Mouse (Mus musculus): ENCODE data around the gene Dab2ip. TPM values are rescaled to one million over a fixed set of nuclear protein-coding genes. Genes with fewer than 3 reads are reported as not detected.

The Dab2ip gene
- polyA plus RNA-seq, 1 experiment = 46.9 TPM

DNA sequence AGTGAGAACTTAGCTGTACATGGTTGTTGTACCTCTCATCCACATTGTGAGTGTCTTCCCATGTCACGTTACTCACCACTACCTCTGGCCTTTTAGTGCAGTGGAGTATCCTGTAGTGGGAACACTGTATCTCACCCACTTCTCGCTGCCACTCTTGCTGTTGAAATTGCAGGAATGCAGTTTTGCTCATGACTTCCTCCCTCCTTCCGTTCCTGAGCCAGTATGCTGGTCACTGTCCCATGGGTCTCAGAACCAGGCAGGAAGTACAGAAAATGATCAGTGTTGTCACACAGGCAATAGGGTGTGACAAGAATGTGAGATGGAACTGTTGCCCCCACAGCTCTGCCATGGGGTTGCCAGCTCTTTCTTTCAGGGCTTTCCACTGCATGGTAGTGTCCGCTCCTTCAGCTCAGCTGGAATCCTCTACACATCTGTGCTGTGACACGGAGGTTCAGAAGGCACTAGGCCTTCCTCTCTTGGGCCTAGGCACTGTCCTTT, 160.0 kb downstream of the Dab2ip start:
- no peak overlapping the region for H3ac ChIP-seq (ENCODE audit: control insufficient read depth, insufficient read length)
- H3K36me3 ChIP-seq (ENCODE audit: control insufficient read depth, insufficient read depth) = peaks cover 13% of the 10 kb centered on the region
- no peak overlapping the region for H3K4me2 ChIP-seq (ENCODE audit: low read depth)
- no peak overlapping the region for H3K4me3 ChIP-seq
- TF ChIP-seq USF1 (IDR thresholded peaks at IDR 0.05; ENCODE audit: low read depth) (no peak), MYOG (IDR thresholded peaks at IDR 0.05; ENCODE audit: control insufficient read depth in 1 of 3, insufficient read depth in 1 of 3, insufficient read length in 2 of 3, low read depth in 2 of 3) (no peak), POLR2A (IDR thresholded peaks at IDR 0.05; ENCODE audit: insufficient read length, low read depth) (no peak)
- no peaks in the 10 kb centered on the region for H3K27me3 ChIP-seq (ENCODE audit: control insufficient read depth, insufficient read depth, insufficient read length)
- H3K79me2 ChIP-seq (ENCODE audit: control insufficient read depth, insufficient read depth) = no peaks in the 10 kb centered on the region

DNA sequence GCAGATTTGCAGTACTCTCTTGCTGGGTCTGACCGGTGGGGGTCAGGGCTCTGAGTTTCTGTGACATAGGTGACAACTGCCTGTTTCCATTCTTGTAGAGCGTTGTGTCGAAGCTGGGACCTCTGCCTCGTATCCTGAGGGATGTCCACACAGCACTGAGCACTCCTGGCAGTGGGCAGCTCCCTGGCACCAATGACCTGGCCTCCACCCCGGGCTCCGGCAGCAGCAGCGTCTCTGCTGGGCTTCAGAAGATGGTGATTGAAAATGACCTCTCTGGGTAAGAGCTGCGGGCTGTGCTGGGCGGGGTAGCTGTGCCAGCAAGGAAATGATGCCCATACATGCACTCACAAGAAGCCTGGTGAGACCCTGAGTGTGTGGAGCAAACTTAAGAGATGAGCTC, 160.6 kb downstream of the Dab2ip start:
- H3K36me3 ChIP-seq (ENCODE audit: control insufficient read depth, insufficient read depth) = peaks cover 13% of the 10 kb centered on the region
- H3ac ChIP-seq (ENCODE audit: control insufficient read depth, insufficient read length) = no peak overlapping the region
- TF ChIP-seq MYOG (IDR thresholded peaks at IDR 0.05; ENCODE audit: control insufficient read depth in 1 of 3, insufficient read depth in 1 of 3, insufficient read length in 2 of 3, low read depth in 2 of 3) (no peak), SRF (IDR thresholded peaks at IDR 0.05; ENCODE audit: control insufficient read depth, insufficient read length, low read depth) (no peak), REST (IDR thresholded peaks at IDR 0.05; ENCODE audit: insufficient read depth, insufficient read length) (no peak), POLR2A (IDR thresholded peaks at IDR 0.05; ENCODE audit: insufficient read length, low read depth) (no peak), TCF3 (IDR thresholded peaks at IDR 0.05; ENCODE audit: insufficient read length, low read depth) (no peak)
- H3K4me2 ChIP-seq (ENCODE audit: low read depth) = no peak overlapping the region
- no peaks in the 10 kb centered on the region for H3K27me3 ChIP-seq (ENCODE audit: control insufficient read depth, insufficient read depth, insufficient read length)
- no peak overlapping the region for H3K4me3 ChIP-seq
- H3K79me2 ChIP-seq (ENCODE audit: control insufficient read depth, insufficient read depth) = no peaks in the 10 kb centered on the region

DNA sequence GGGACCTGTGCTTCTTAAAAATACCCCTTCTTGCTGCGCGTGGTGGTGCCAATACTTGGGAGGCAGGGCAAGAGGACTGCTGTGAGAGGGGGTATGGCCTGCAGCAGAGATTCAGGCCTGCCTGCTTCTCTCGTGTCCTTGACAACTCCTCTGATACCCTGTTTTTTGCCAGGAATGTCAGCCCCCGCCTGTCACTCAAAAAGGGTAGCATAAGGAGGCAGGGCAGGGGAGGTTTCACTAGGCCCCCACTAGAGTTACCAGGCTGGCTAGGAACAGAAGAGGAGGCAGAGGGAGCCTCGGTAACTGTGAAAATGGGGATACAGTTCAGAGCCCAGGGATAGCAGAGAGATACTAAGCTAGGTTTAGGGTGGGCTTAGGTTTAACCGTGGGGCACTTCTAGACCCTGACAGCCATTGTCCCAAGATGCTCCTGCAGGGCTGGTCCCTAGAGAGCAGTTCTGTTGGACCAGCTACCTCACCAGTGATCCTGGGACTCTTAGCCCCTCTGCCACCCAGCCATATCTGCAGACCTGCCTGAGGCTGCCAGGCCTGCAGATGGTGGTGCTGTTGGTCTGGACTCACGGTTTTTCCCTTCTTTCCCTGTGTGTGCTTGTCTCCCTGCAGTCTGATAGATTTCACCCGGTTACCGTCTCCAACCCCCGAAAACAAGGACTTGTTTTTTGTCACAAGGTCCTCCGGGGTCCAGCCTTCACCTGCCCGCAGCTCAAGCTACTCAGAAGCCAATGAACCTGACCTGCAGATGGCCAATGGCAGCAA, 161.4 kb downstream of the Dab2ip start:
- Histone ChIP-seq H3K27me3 (ENCODE audit: control insufficient read depth, insufficient read depth, insufficient read length) (no peaks in the 10 kb centered on the region), H3K36me3 (ENCODE audit: control insufficient read depth, insufficient read depth) (peaks cover 13% of the 10 kb centered on the region), H3ac (ENCODE audit: control insufficient read depth, insufficient read length) (no peak overlapping the region), H3K4me2 (ENCODE audit: low read depth) (no peak overlapping the region), H3K4me3 (no peak overlapping the region), H3K79me2 (ENCODE audit: control insufficient read depth, insufficient read depth) (no peaks in the 10 kb centered on the region)
- TF ChIP-seq E2F4 (IDR thresholded peaks at IDR 0.05; ENCODE audit: insufficient read depth) = no peak
- TF ChIP-seq POLR2AphosphoS2 (IDR thresholded peaks at IDR 0.05; ENCODE audit: insufficient read length, low read depth) = no peak
- TF ChIP-seq TCF3 (IDR thresholded peaks at IDR 0.05; ENCODE audit: insufficient read length, low read depth) = no peak
- no peak for TF ChIP-seq REST (IDR thresholded peaks at IDR 0.05; ENCODE audit: insufficient read depth, insufficient read length)

DNA sequence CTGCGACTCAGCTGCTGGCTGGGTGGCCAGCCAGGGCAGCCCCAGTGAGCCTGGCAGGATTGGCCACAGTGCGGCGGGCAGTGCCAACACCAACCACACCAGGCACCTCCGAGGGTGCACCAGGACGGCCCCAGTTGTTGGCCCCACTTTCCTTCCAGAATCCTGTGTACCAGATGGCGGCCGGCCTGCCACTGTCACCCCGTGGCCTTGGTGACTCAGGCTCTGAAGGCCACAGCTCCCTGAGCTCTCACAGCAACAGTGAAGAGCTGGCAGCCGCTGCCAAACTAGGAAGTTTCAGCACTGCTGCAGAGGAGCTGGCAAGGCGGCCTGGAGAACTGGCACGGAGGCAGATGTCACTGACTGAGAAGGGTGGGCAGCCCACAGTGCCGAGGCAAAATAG, 162.0 kb downstream of the Dab2ip start:
- H3K27me3 ChIP-seq (ENCODE audit: control insufficient read depth, insufficient read depth, insufficient read length) = no peaks in the 10 kb centered on the region
- no peak for TF ChIP-seq MAX (IDR thresholded peaks at IDR 0.05; ENCODE audit: low read depth)
- TF ChIP-seq SRF (IDR thresholded peaks at IDR 0.05; ENCODE audit: control insufficient read depth, insufficient read length, low read depth) = no peak
- TF ChIP-seq MYOD1 (IDR thresholded peaks at IDR 0.05; ENCODE audit: control insufficient read depth in 1 of 3, insufficient read length in 2 of 3, low read depth in 2 of 3) = no peak
- TF ChIP-seq TCF12 (IDR thresholded peaks at IDR 0.05; ENCODE audit: insufficient read depth, poor library complexity, severe bottlenecking) = no peak
- TF ChIP-seq USF1 (IDR thresholded peaks at IDR 0.05; ENCODE audit: low read depth) = no peak
- no peak overlapping the region for H3K4me2 ChIP-seq (ENCODE audit: low read depth)
- H3K79me2 ChIP-seq (ENCODE audit: control insufficient read depth, insufficient read depth) = no peaks in the 10 kb centered on the region
- H3K36me3 ChIP-seq (ENCODE audit: control insufficient read depth, insufficient read depth) = peaks cover 19% of the 10 kb centered on the region
- H3ac ChIP-seq (ENCODE audit: control insufficient read depth, insufficient read length) = no peak overlapping the region
- no peak overlapping the region for H3K4me3 ChIP-seq

DNA sequence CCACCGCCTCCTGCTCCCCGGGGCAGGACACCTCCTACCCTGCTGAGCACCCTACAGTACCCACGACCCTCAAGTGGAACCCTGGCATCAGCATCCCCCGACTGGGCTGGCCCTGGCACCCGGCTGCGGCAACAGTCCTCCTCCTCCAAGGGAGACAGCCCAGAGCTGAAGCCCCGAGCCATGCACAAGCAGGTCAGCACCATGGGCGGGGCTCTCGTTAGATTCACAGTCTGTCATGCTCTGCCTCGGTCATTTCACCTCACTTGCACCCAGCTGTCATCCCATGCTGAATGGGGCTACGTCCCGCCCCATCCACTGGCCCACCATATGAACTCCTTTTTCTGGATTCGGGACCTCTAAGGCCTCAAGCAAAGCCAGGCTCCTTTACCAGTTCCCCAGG, 162.5 kb downstream of the Dab2ip start:
- Histone ChIP-seq H3K79me2 (ENCODE audit: control insufficient read depth, insufficient read depth) (no peaks in the 10 kb centered on the region), H3K36me3 (ENCODE audit: control insufficient read depth, insufficient read depth) (peaks cover 19% of the 10 kb centered on the region), H3ac (ENCODE audit: control insufficient read depth, insufficient read length) (no peak overlapping the region), H3K4me3 (no peak overlapping the region), H3K27me3 (ENCODE audit: control insufficient read depth, insufficient read depth, insufficient read length) (no peaks in the 10 kb centered on the region), H3K4me2 (ENCODE audit: low read depth) (no peak overlapping the region)
- TF ChIP-seq SRF (IDR thresholded peaks at IDR 0.05; ENCODE audit: control insufficient read depth, insufficient read length, low read depth) = no peak
- no peak for TF ChIP-seq USF1 (IDR thresholded peaks at IDR 0.05; ENCODE audit: low read depth)
- TF ChIP-seq POLR2A (IDR thresholded peaks at IDR 0.05; ENCODE audit: insufficient read length, low read depth) = no peak
- no peak for TF ChIP-seq TCF12 (IDR thresholded peaks at IDR 0.05; ENCODE audit: insufficient read depth, poor library complexity, severe bottlenecking)
- no peak for TF ChIP-seq MAX (IDR thresholded peaks at IDR 0.05; ENCODE audit: low read depth)
- TF ChIP-seq CEBPB (IDR thresholded peaks at IDR 0.05; ENCODE audit: insufficient read depth, poor library complexity, severe bottlenecking) = no peak
- no peak for TF ChIP-seq POLR2AphosphoS2 (IDR thresholded peaks at IDR 0.05; ENCODE audit: insufficient read length, low read depth)
- no peak for TF ChIP-seq MYOG (IDR thresholded peaks at IDR 0.05; ENCODE audit: control insufficient read depth in 1 of 3, insufficient read depth in 1 of 3, insufficient read length in 2 of 3, low read depth in 2 of 3)
- no peak for TF ChIP-seq REST (IDR thresholded peaks at IDR 0.05; ENCODE audit: insufficient read depth, insufficient read length)
- TF ChIP-seq E2F4 (IDR thresholded peaks at IDR 0.05; ENCODE audit: insufficient read depth) = no peak
- no peak for TF ChIP-seq TCF3 (IDR thresholded peaks at IDR 0.05; ENCODE audit: insufficient read length, low read depth)
- TF ChIP-seq MYOD1 (IDR thresholded peaks at IDR 0.05; ENCODE audit: control insufficient read depth in 1 of 3, insufficient read length in 2 of 3, low read depth in 2 of 3) = no peak

Data from myocyte (in vitro differentiated cells).